In the genomic region with DNA sequence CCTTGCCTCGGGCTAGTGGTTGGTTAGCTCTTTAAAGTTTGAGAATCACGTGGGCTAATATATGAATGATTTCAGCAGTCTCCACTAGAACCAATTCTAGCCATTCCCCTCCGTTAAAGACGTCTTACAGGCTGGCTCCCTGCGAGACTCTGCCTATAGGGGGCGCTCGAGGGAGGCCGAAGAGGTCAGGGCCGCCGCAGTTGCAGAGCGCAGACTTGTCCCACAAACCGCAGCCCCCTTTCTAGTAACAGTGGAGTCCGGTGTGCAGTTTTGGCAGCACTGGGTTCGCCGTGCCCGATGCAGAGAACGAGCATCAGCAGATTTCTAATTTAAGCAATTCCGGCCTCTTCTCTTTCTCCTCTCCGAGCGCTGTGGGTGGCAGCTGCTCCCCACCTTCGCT, we compare ENCODE assay signal across 8 mouse cellular contexts. TPM values are rescaled to one million over a fixed set of nuclear protein-coding genes. Genes with fewer than 3 reads are reported as not detected.
DNase-seq lines count a peak whose midpoint lies in the region; ATAC-seq and TF ChIP-seq lines count a peak whose summit lies in the region.

No protein-coding gene starts in this region.

- H3K9ac ChIP-seq in intestine, embryonic 16.5 days (ENCODE audit: low read depth, low read length) = no peak overlapping the region
- no peak overlapping the region for H3K9ac ChIP-seq in liver, adult 2 months (ENCODE audit: low read depth, low read length)
- no peak overlapping the region for H3K9ac ChIP-seq in midbrain, embryonic 16.5 days (ENCODE audit: low read depth, low read length)

- WGBS in intestine, embryonic 16.5 days = 13% methylated on average over 21 of the region's 21 CpGs
- 20% methylated on average over 21 of the region's 21 CpGs for WGBS in liver, adult 2 months
- 11% methylated on average over 21 of the region's 21 CpGs for WGBS in midbrain, embryonic 16.5 days

- TF ChIP-seq CTCF in liver, adult 2 months (IDR thresholded peaks at IDR 0.05; ENCODE audit: low read depth, low read length) = peak; percentile 76

- no peak for ATAC-seq in CD4-positive, CD25-positive, alpha-beta regulatory T cell, adult 4 months
- ATAC-seq in intestine, embryonic 16.5 days = peak; percentile 32; the same call in 1 of the 2 replicates
- ATAC-seq in midbrain, embryonic 16.5 days = 0 out of 2 replicates have a peak, but pooled peaks have one; percentile 44

- H3K36me3 ChIP-seq in intestine, embryonic 16.5 days (ENCODE audit: control insufficient read depth, insufficient read depth, low read length) = no peaks in the 10 kb centered on the region
- H3K36me3 ChIP-seq in liver, adult 2 months (ENCODE audit: control insufficient read depth, insufficient read depth, low read length) = no peaks in the 10 kb centered on the region
- H3K36me3 ChIP-seq in midbrain, embryonic 16.5 days (ENCODE audit: control insufficient read depth, insufficient read depth, low read length) = no peaks in the 10 kb centered on the region

- H3K4me1 ChIP-seq in intestine, embryonic 16.5 days (ENCODE audit: control insufficient read depth, insufficient read depth, low read length) = peaks cover 11% of the 10 kb centered on the region
- H3K4me1 ChIP-seq in liver, adult 2 months (ENCODE audit: control insufficient read depth, insufficient read depth, low read length) = 0 out of 2 replicates have a peak, but pooled peaks cover 1% of the 10 kb centered on the region
- H3K4me1 ChIP-seq in midbrain, embryonic 16.5 days (ENCODE audit: control insufficient read depth, insufficient read depth, low read length) = peaks cover 10% of the 10 kb centered on the region

- no peaks in the 10 kb centered on the region for H3K27me3 ChIP-seq in intestine, embryonic 16.5 days (replicated peaks; ENCODE audit: control insufficient read depth, insufficient read depth, low read length)
- no peaks in the 10 kb centered on the region for H3K27me3 ChIP-seq in liver, adult 2 months (ENCODE audit: control insufficient read depth, insufficient read depth, low read length)
- peaks cover 4% of the 10 kb centered on the region for H3K27me3 ChIP-seq in midbrain, embryonic 16.5 days (ENCODE audit: control insufficient read depth, insufficient read depth, low read depth, low read length)

- no peak overlapping the region for H3K27ac ChIP-seq in intestine, embryonic 16.5 days (ENCODE audit: low read length)
- H3K27ac ChIP-seq in liver, adult 2 months (replicated peaks; ENCODE audit: insufficient read depth, low read depth, low read length) = no peak overlapping the region
- H3K27ac ChIP-seq in midbrain, embryonic 16.5 days (ENCODE audit: low read length) = no peak overlapping the region

- TF ChIP-seq POLR2A in liver, adult 2 months (IDR thresholded peaks at IDR 0.05; ENCODE audit: extremely low read depth, insufficient read depth, low read length) = no peak

- DNase-seq in CD4-positive, CD25-positive, alpha-beta regulatory T cell, adult 2 months (ENCODE audit: low read depth, low spot score) = peak; percentile 84
- DNase-seq in cerebellum, postnatal 4 days (ENCODE audit: low spot score in 2 of 2) = peak; percentile 54 to 78
- peak; percentile 84 for DNase-seq in gastrocnemius, postnatal 10 days
- peak; percentile 29 for DNase-seq in liver, adult 2 months (ENCODE audit: extremely low read depth, low read depth, low spot score)
- peak; percentile 76 to 94 for DNase-seq in spleen, postnatal 4 days (ENCODE audit: low spot score in 2 of 2)

- peak overlapping the region; percentile 20; the same call in 1 of the 2 replicates for H3K4me3 ChIP-seq in intestine, embryonic 16.5 days (ENCODE audit: low read length)
- H3K4me3 ChIP-seq in liver, adult 2 months (ENCODE audit: insufficient read depth, low read depth, low read length) = no peak overlapping the region
- H3K4me3 ChIP-seq in midbrain, embryonic 16.5 days (ENCODE audit: low read depth, low read length) = peak overlapping the region; percentile 18

- H3K9me3 ChIP-seq in intestine, embryonic 16.5 days (ENCODE audit: control insufficient read depth, low read length) = no peaks in the 10 kb centered on the region
- no peaks in the 10 kb centered on the region for H3K9me3 ChIP-seq in midbrain, embryonic 16.5 days (replicated peaks; ENCODE audit: control insufficient read depth, low read length, poor library complexity, severe bottlenecking)

- no peaks in the 10 kb centered on the region for H3K79me2 ChIP-seq in liver, adult 2 months (ENCODE audit: control insufficient read depth, insufficient read depth, low read length)

- H3K4me2 ChIP-seq in intestine, embryonic 16.5 days (ENCODE audit: low read depth, low read length) = peak overlapping the region; percentile 49
- peak overlapping the region; percentile 52 for H3K4me2 ChIP-seq in midbrain, embryonic 16.5 days (ENCODE audit: low read length)

RNA-seq across cellular contexts. Expression of gene Cpsf6, which starts 52.6 kb away (rescaled TPM):
- polyA plus RNA-seq in CD4-positive, CD25-positive, alpha-beta regulatory T cell, adult 4 months (2017; shearing (Covaris generic)) = 100 to 1,000 TPM; 116 to 124 TPM
- total RNA-seq in gastrocnemius, postnatal 10 days (2021) = 10 to 100 TPM; 40.1 to 46.3 TPM
- 105 and 110 TPM in 2 replicates for polyA plus RNA-seq in intestine, embryonic 16.5 days (2015; fragmentation: Nextera tagmentation; extraction: Ambion mirVana)
- total RNA-seq in liver, adult 2 months (2014; rRNA removed) = 32.8 and 33.1 TPM in 2 replicates
- 17.0 and 23.7 TPM in 2 replicates for polyA plus RNA-seq in liver, adult 2 months (2012; rRNA removed)
- 140 and 171 TPM in 2 replicates for polyA plus RNA-seq in midbrain, embryonic 16.5 days (2015; fragmentation: Nextera tagmentation; extraction: Ambion mirVana)

Comparison
In these comparisons a context has a peak if more than half of its experiments do, and no peak if none do; other contexts are left out.
1. DNase-seq: peak in every context shown above with its lines; median percentile 85 in spleen, postnatal 4 days; 84 in CD4-positive, CD25-positive, alpha-beta regulatory T cell, adult 2 months; 84 in gastrocnemius, postnatal 10 days; 66 in cerebellum, postnatal 4 days; 29 in liver, adult 2 months.